Mouse (Mus musculus) layer of hippocampus, adult 2 months (tissue): ENCODE results near the gene Kif9. TPM values are rescaled to one million over a fixed set of nuclear protein-coding genes. Genes with fewer than 3 reads are reported as not detected.

Experiments used
- DNase-seq, 2 experiments: peaks; one replicate each; pipeline ENCODE4 v3.0.0; 2022; ENCODE audit warnings: low spot score in 2 of 2
- H3K27ac ChIP-seq: fragments of 200-600 bp; 2 replicates; pipeline ENCODE4 v1.8.1; 2022
- H3K4me3 ChIP-seq: fragments of 200-600 bp; 2 replicates; pipeline ENCODE4 v1.8.1; 2022; ENCODE audit warnings: mild to moderate bottlenecking
- CTCF ChIP-seq: fragments of 200-600 bp; conservative IDR thresholded peaks from 2 replicates; pipeline ENCODE4 v1.8.1; 2022; ENCODE audit warnings: antibody characterized with exemption, mild to moderate bottlenecking, moderate library complexity
- long read RNA-seq, 2 experiments: library from polyadenylated mRNA; stranded (forward); transcript quantifications; one replicate each; pipeline ENCODE4 v2.0.0; 2021; ENCODE audit warnings: borderline mapping rate in 2 of 2
- total RNA-seq, 2 experiments: library from RNA; stranded (reverse); gene quantifications; 2 replicates each; pipeline ENCODE4 v1.2.3; 2021

The Kif9 gene
- total RNA-seq, result 1 to 10 TPM; 3.5 to 3.7 TPM
- long read RNA-seq, experiment 1, partial matches to known transcripts, result 0 of 4 reads
- long read RNA-seq, experiment 1, other reads (novel, unspliced or antisense), result 4 of 4 reads
- long read RNA-seq, experiment 2, partial matches to known transcripts, result 0 of 4 reads
- long read RNA-seq, experiment 2, other reads (novel, unspliced or antisense), result 4 of 4 reads

- Histone ChIP-seq H3K27ac (peak within 1 kb of the TSS; percentile 97), H3K4me3 (peak within 1 kb of the TSS; percentile 69)
- DNase-seq, result peak; percentile 96 to 97
- no peak; the same call in 1 of the 2 replicates for TF ChIP-seq CTCF
These were observed at the start of gene Kif9, which contains the start of gene Klhl18 for GRCm38 (mm10) chr9:110476124-110477091. TSS of gene Kif9 (plus strand) at chr9:110476958. TSS of gene Klhl18 (minus strand) at chr9:110476694.

- no peak overlapping the region for H3K4me3 ChIP-seq
- TF ChIP-seq CTCF, result no peak
- H3K27ac ChIP-seq, result peak overlapping the region; percentile 43; the same call in 1 of the 2 replicates
- peak; percentile 37 to 85 for DNase-seq
These were observed 45.5 kb upstream of the Kif9 start for GRCm38 (mm10) chr9:110431241-110431640.

- no peak for TF ChIP-seq CTCF
- Histone ChIP-seq H3K4me3 (no peak overlapping the region), H3K27ac (no peak overlapping the region)
- no peak for DNase-seq
These were observed 43.7 kb upstream of the Kif9 start for GRCm38 (mm10) chr9:110433045-110433444.

- no peak for TF ChIP-seq CTCF
- H3K4me3 ChIP-seq, result no peak overlapping the region
- no peak for DNase-seq
- no peak overlapping the region for H3K27ac ChIP-seq
These were observed 40.7 kb upstream of the Kif9 start for GRCm38 (mm10) chr9:110436041-110436440.

- TF ChIP-seq CTCF, result peak; percentile 43; the same call in 1 of the 2 replicates
- Histone ChIP-seq H3K27ac (no peak overlapping the region), H3K4me3 (no peak overlapping the region)
- no peak for DNase-seq
These were observed 36.7 kb upstream of the Kif9 start for GRCm38 (mm10) chr9:110440049-110440448.

- TF ChIP-seq CTCF, result no peak
- H3K4me3 ChIP-seq, result no peak overlapping the region
- no peak for DNase-seq
These were observed 36.2 kb upstream of the Kif9 start for GRCm38 (mm10) chr9:110440559-110440958.

GRCm38 (mm10) chr9:110448356-110448755, 28.4 kb upstream of the Kif9 start:
- no peak overlapping the region for H3K4me3 ChIP-seq
- no peak overlapping the region for H3K27ac ChIP-seq
- TF ChIP-seq CTCF, result no peak
- no peak for DNase-seq

More at GRCm38 (mm10) chr9:110440559-110440958, 36.2 kb upstream of the Kif9 start:
- no peak overlapping the region for H3K27ac ChIP-seq

- peak; percentile 79 for TF ChIP-seq CTCF
- no peak overlapping the region for H3K27ac ChIP-seq
- H3K4me3 ChIP-seq, result no peak overlapping the region
- DNase-seq, result peak; percentile 76 to 83
These were observed 27.7 kb upstream of the Kif9 start for GRCm38 (mm10) chr9:110448857-110449617.

GRCm38 (mm10) chr9:110452523-110452922, 24.2 kb upstream of the Kif9 start:
- no peak overlapping the region for H3K4me3 ChIP-seq
- no peak for TF ChIP-seq CTCF
- no peak for DNase-seq
- H3K27ac ChIP-seq, result no peak overlapping the region

GRCm38 (mm10) chr9:110457926-110458325, 18.8 kb upstream of the Kif9 start:
- DNase-seq, result no peak
- no peak overlapping the region for H3K27ac ChIP-seq
- H3K4me3 ChIP-seq, result no peak overlapping the region
- TF ChIP-seq CTCF, result no peak

GRCm38 (mm10) chr9:110459145-110459727, 17.5 kb upstream of the Kif9 start:
- DNase-seq, result no peak
- H3K27ac ChIP-seq, result peak overlapping the region; percentile 23; the same call in 1 of the 2 replicates
- TF ChIP-seq CTCF, result no peak
- no peak overlapping the region for H3K4me3 ChIP-seq
